Mouse (Mus musculus) fibroblast of lung, adult 2 months (primary cell): ENCODE data around the gene Gm20388.

Source experiments
- DNase-seq: peaks from one replicate; pipeline ENCODE4 v3.0.0-alpha.2; 2011; ENCODE audit warnings: low read depth

Gene Gm20388

GRCm38 (mm10) chr8:121786542-121786941 is 1875.9 kb downstream of the Gm20388 start:
- DNase-seq = no peak

- DNase-seq = no peak
Measured at GRCm38 (mm10) chr8:121788786-121789185, 1878.1 kb downstream of the Gm20388 start.

- no peak for DNase-seq
Measured at GRCm38 (mm10) chr8:121792159-121792558, 1881.5 kb downstream of the Gm20388 start.

GRCm38 (mm10) chr8:121792627-121793026 is 1882.0 kb downstream of the Gm20388 start:
- peak; percentile 7 for DNase-seq

GRCm38 (mm10) chr8:121794151-121794550 is 1883.5 kb downstream of the Gm20388 start:
- DNase-seq = no peak

GRCm38 (mm10) chr8:121795461-121795860 is 1884.8 kb downstream of the Gm20388 start:
- no peak for DNase-seq

- DNase-seq = no peak
Measured at GRCm38 (mm10) chr8:121796406-121796805, 1885.8 kb downstream of the Gm20388 start.

GRCm38 (mm10) chr8:121798401-121798800 is 1887.8 kb downstream of the Gm20388 start:
- no peak for DNase-seq

- no peak for DNase-seq
Measured at GRCm38 (mm10) chr8:121804829-121805228, 1894.2 kb downstream of the Gm20388 start.

GRCm38 (mm10) chr8:121806126-121806525 is 1895.5 kb downstream of the Gm20388 start:
- no peak for DNase-seq

- DNase-seq = no peak
Measured at GRCm38 (mm10) chr8:121808032-121808431, 1897.4 kb downstream of the Gm20388 start.

GRCm38 (mm10) chr8:121809524-121810155 is 1899.0 kb downstream of the Gm20388 start:
- no peak for DNase-seq

- no peak for DNase-seq
Measured at GRCm38 (mm10) chr8:121811502-121811901, 1900.9 kb downstream of the Gm20388 start.

GRCm38 (mm10) chr8:121811931-121812570 is 1901.4 kb downstream of the Gm20388 start:
- DNase-seq = no peak

GRCm38 (mm10) chr8:121818226-121818625 is 1907.6 kb downstream of the Gm20388 start:
- DNase-seq = no peak

GRCm38 (mm10) chr8:121820840-121821239 is 1910.2 kb downstream of the Gm20388 start:
- no peak for DNase-seq

- DNase-seq = no peak
Measured at GRCm38 (mm10) chr8:121821320-121821719, 1910.7 kb downstream of the Gm20388 start.

- DNase-seq = no peak
Measured at GRCm38 (mm10) chr8:121821770-121822169, 1911.1 kb downstream of the Gm20388 start.

- DNase-seq = no peak
Measured at GRCm38 (mm10) chr8:121827726-121828125, 1917.1 kb downstream of the Gm20388 start.

GRCm38 (mm10) chr8:121828376-121829023 is 1917.9 kb downstream of the Gm20388 start:
- DNase-seq = no peak

- DNase-seq = peak; percentile 73
Measured at GRCm38 (mm10) chr8:121829048-121829776, 1918.6 kb downstream of the Gm20388 start, which contains the start of gene Klhdc4. Klhdc4 (minus strand) TSS chr8:121829569.

- DNase-seq = no peak
Measured at GRCm38 (mm10) chr8:121829777-121830362, 1919.2 kb downstream of the Gm20388 start.
